Mouse (Mus musculus) liver, embryonic 14.5 days (tissue): ENCODE measurements around the gene Ak2.

ENCODE experiments used
- CTCF ChIP-seq: IDR thresholded peaks from 2 replicates; pipeline ENCODE4 v1.5.1; 2016; ENCODE audit warnings: antibody characterized with exemption, low read depth, control low read depth
- EP300 ChIP-seq: IDR thresholded peaks from 2 replicates; pipeline ENCODE4 v1.6.1; 2016; ENCODE audit warnings: antibody characterized with exemption, low read depth

DNA sequence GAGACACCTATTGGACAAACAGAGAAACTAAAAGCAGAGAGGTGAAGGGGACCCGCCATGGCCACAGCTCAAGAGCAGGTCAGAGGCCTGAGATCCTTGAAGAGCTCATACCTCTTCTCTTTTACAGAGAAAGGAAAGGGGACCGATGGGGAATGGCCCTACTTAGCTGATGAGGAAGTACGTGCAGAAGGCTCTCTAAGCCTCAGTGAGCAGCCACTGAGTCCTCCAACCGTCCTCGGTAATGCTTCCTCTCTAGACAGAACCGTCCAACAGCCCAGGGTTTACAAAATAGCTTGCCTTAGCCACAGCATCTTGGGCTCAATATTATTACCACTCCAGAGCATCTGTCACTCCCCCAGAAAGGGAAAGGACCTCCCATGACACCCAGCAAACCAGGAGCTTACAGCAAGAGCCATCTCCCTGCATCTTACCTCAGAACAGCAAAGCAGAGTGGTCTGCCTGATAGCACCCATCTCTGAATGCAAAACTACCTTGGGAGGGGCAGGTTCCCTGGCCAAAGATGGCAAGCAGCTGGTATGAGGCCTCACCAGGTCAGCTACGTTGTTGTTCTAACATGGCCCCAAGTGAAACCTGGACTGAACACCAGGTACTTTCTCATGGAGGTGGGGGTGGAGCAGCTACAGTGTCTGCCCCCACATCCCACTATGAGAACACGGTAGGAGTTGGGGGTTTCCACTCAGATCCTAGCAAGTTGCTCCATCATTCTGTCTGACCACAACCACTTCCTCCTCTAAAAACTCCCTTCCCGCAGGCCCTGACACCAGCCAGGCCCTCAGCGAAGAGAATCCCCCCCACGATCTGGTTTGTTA, 40.6 kb downstream of the Ak2 start:
- TF ChIP-seq CTCF (no peak), EP300 (no peak)
